Mouse (Mus musculus): ENCODE measurements around the gene Hsp90ab1. TPM values are rescaled to one million over a fixed set of nuclear protein-coding genes. Genes with fewer than 3 reads are reported as not detected.

Gene Hsp90ab1
- polyA plus RNA-seq, 1 experiment from 2014 or later = 1,563 TPM

GRCm38 (mm10) chr17:45555452-45556106 is 17.5 kb downstream of the Hsp90ab1 start, which contains the start of gene Nfkbie:
Gene Nfkbie, plus strand, starts transcription at chr17:45555703.
- WGBS = under 1% methylated on average over 45 of the region's 45 CpGs
- H3K27ac ChIP-seq (replicated peaks) = no peak within 1 kb of the TSS
- peak; percentile 71 for ATAC-seq (ENCODE audit: insufficient number of reproducible peaks, low FRiP score, low TSS enrichment, low read depth)

GRCm38 (mm10) chr17:45554420-45554819 is 18.7 kb downstream of the Hsp90ab1 start:
- 70% methylated on average over 1 of the region's 1 CpGs for WGBS
- Histone ChIP-seq H3K27me3 (peaks cover 29% of the 10 kb centered on the region), H3K27ac (replicated peaks) (no peak overlapping the region), H3K4me2 (replicated peaks) (no peak overlapping the region), H3K4me3 (replicated peaks) (no peak overlapping the region), H3K36me3 (no peaks in the 10 kb centered on the region), H3K9ac (no peak overlapping the region), H3K9me3 (replicated peaks) (no peaks in the 10 kb centered on the region), H3K4me1 (peaks cover 27% of the 10 kb centered on the region)
- no peak for ATAC-seq (ENCODE audit: insufficient number of reproducible peaks, low FRiP score, low TSS enrichment, low read depth)

More at GRCm38 (mm10) chr17:45555452-45556106, 17.5 kb downstream of the Hsp90ab1 start, which contains the start of gene Nfkbie:
- Histone ChIP-seq H3K4me1 (peaks cover 23% of the 10 kb centered on the region), H3K4me2 (replicated peaks) (peak within 1 kb of the TSS; percentile 95), H3K27me3 (peaks cover 28% of the 10 kb centered on the region), H3K36me3 (no peaks in the 10 kb centered on the region), H3K9me3 (replicated peaks) (no peaks in the 10 kb centered on the region), H3K9ac (peak within 1 kb of the TSS; percentile 35), H3K4me3 (replicated peaks) (peak within 1 kb of the TSS; percentile 67)

GRCm38 (mm10) chr17:45553065-45553464 is 20.0 kb downstream of the Hsp90ab1 start:
- Histone ChIP-seq H3K4me2 (replicated peaks) (no peak overlapping the region), H3K27me3 (peaks cover 30% of the 10 kb centered on the region), H3K9me3 (replicated peaks) (no peaks in the 10 kb centered on the region), H3K9ac (no peak overlapping the region), H3K4me3 (replicated peaks) (no peak overlapping the region), H3K4me1 (peaks cover 32% of the 10 kb centered on the region), H3K27ac (replicated peaks) (no peak overlapping the region), H3K36me3 (no peaks in the 10 kb centered on the region)
- no peak for ATAC-seq (ENCODE audit: insufficient number of reproducible peaks, low FRiP score, low TSS enrichment, low read depth)
- 71% methylated on average over 3 of the region's 3 CpGs for WGBS

GRCm38 (mm10) chr17:45551816-45552451 is 21.1 kb downstream of the Hsp90ab1 start:
- peaks cover 21% of the 10 kb centered on the region for H3K4me1 ChIP-seq
- no peak overlapping the region for H3K4me2 ChIP-seq (replicated peaks)
- H3K27me3 ChIP-seq = peaks cover 37% of the 10 kb centered on the region
- H3K4me3 ChIP-seq (replicated peaks) = no peak overlapping the region
- H3K9ac ChIP-seq = no peak overlapping the region
- no peaks in the 10 kb centered on the region for H3K36me3 ChIP-seq
- H3K9me3 ChIP-seq (replicated peaks) = no peaks in the 10 kb centered on the region
- 7% methylated on average over 8 of the region's 8 CpGs for WGBS
- H3K27ac ChIP-seq (replicated peaks) = no peak overlapping the region
- no peak for ATAC-seq (ENCODE audit: insufficient number of reproducible peaks, low FRiP score, low TSS enrichment, low read depth)

GRCm38 (mm10) chr17:45551249-45551796 is 21.7 kb downstream of the Hsp90ab1 start:
- ATAC-seq (ENCODE audit: insufficient number of reproducible peaks, low FRiP score, low TSS enrichment, low read depth) = no peak
- Histone ChIP-seq H3K4me1 (peaks cover 17% of the 10 kb centered on the region), H3K27me3 (peaks cover 37% of the 10 kb centered on the region), H3K9ac (no peak overlapping the region), H3K27ac (replicated peaks) (no peak overlapping the region), H3K9me3 (replicated peaks) (no peaks in the 10 kb centered on the region), H3K36me3 (no peaks in the 10 kb centered on the region), H3K4me2 (replicated peaks) (no peak overlapping the region), H3K4me3 (replicated peaks) (no peak overlapping the region)
- WGBS = 57% methylated on average over 7 of the region's 7 CpGs

- H3K27me3 ChIP-seq = peaks cover 47% of the 10 kb centered on the region
- no peak overlapping the region for H3K9ac ChIP-seq
- no peak for ATAC-seq (ENCODE audit: insufficient number of reproducible peaks, low FRiP score, low TSS enrichment, low read depth)
Observed at GRCm38 (mm10) chr17:45550253-45550652, 22.8 kb downstream of the Hsp90ab1 start.

GRCm38 (mm10) chr17:45549617-45550181 is 23.4 kb downstream of the Hsp90ab1 start, which contains the start of gene Tmem151b:
Gene Tmem151b, minus strand, starts transcription at chr17:45549677.
- WGBS = 0% methylated on average over 13 of the region's 29 CpGs
- Histone ChIP-seq H3K27me3 (peaks cover 53% of the 10 kb centered on the region), H3K27ac (replicated peaks) (no peak within 1 kb of the TSS; the same call in 1 of the 2 replicates), H3K4me3 (replicated peaks) (peak within 1 kb of the TSS; percentile 62), H3K4me2 (replicated peaks) (peak within 1 kb of the TSS; percentile 92), H3K9me3 (replicated peaks) (no peaks in the 10 kb centered on the region), H3K4me1 (peaks cover 22% of the 10 kb centered on the region), H3K36me3 (no peaks in the 10 kb centered on the region), H3K9ac (peak within 1 kb of the TSS; percentile 37)
- ATAC-seq (ENCODE audit: insufficient number of reproducible peaks, low FRiP score, low TSS enrichment, low read depth) = peak; percentile 43; the same call in 1 of the 2 replicates

More at GRCm38 (mm10) chr17:45550253-45550652, 22.8 kb downstream of the Hsp90ab1 start:
- 26% methylated on average over 5 of the region's 5 CpGs for WGBS
- peak overlapping the region; percentile 92; the same call in 1 of the 2 replicates for H3K4me2 ChIP-seq (replicated peaks)
- no peak overlapping the region for H3K27ac ChIP-seq (replicated peaks)
- no peaks in the 10 kb centered on the region for H3K9me3 ChIP-seq (replicated peaks)
- H3K4me3 ChIP-seq (replicated peaks) = peak overlapping the region; percentile 62
- peaks cover 16% of the 10 kb centered on the region for H3K4me1 ChIP-seq
- no peaks in the 10 kb centered on the region for H3K36me3 ChIP-seq

GRCm38 (mm10) chr17:45548541-45549512 is 24.2 kb downstream of the Hsp90ab1 start:
- H3K4me3 ChIP-seq (replicated peaks) = peak overlapping the region; percentile 62
- H3K27me3 ChIP-seq = peaks cover 60% of the 10 kb centered on the region
- H3K36me3 ChIP-seq = no peaks in the 10 kb centered on the region
- 4% methylated on average over 52 of the region's 68 CpGs for WGBS
- no peak overlapping the region; the same call in 1 of the 2 replicates for H3K27ac ChIP-seq (replicated peaks)
- ATAC-seq (ENCODE audit: insufficient number of reproducible peaks, low FRiP score, low TSS enrichment, low read depth) = no peak; the same call in 1 of the 2 replicates
- peaks cover 28% of the 10 kb centered on the region for H3K4me1 ChIP-seq
- peak overlapping the region; percentile 37 for H3K9ac ChIP-seq
- peak overlapping the region; percentile 92 for H3K4me2 ChIP-seq (replicated peaks)
- no peaks in the 10 kb centered on the region for H3K9me3 ChIP-seq (replicated peaks)

- H3K4me2 ChIP-seq (replicated peaks) = no peak overlapping the region
- no peak overlapping the region for H3K27ac ChIP-seq (replicated peaks)
- 83% methylated on average over 5 of the region's 5 CpGs for WGBS
- peaks cover 62% of the 10 kb centered on the region for H3K27me3 ChIP-seq
- peaks cover 31% of the 10 kb centered on the region for H3K4me1 ChIP-seq
- no peak overlapping the region for H3K4me3 ChIP-seq (replicated peaks)
- no peaks in the 10 kb centered on the region for H3K9me3 ChIP-seq (replicated peaks)
- H3K36me3 ChIP-seq = no peaks in the 10 kb centered on the region
- ATAC-seq (ENCODE audit: insufficient number of reproducible peaks, low FRiP score, low TSS enrichment, low read depth) = no peak
- no peak overlapping the region for H3K9ac ChIP-seq
Observed at GRCm38 (mm10) chr17:45547461-45548190, 25.4 kb downstream of the Hsp90ab1 start.

GRCm38 (mm10) chr17:45546941-45547340 is 26.1 kb downstream of the Hsp90ab1 start:
- H3K27ac ChIP-seq (replicated peaks) = no peak overlapping the region
- no peaks in the 10 kb centered on the region for H3K9me3 ChIP-seq (replicated peaks)
- no peak overlapping the region for H3K4me2 ChIP-seq (replicated peaks)
- H3K27me3 ChIP-seq = peaks cover 64% of the 10 kb centered on the region
- no peak for ATAC-seq (ENCODE audit: insufficient number of reproducible peaks, low FRiP score, low TSS enrichment, low read depth)
- WGBS = 75% methylated on average over 16 of the region's 16 CpGs
- H3K4me3 ChIP-seq (replicated peaks) = no peak overlapping the region
- peaks cover 31% of the 10 kb centered on the region for H3K4me1 ChIP-seq
- H3K36me3 ChIP-seq = no peaks in the 10 kb centered on the region
- H3K9ac ChIP-seq = no peak overlapping the region
